Mouse (Mus musculus): ENCODE results near the gene 2610021A01Rik.
"Not testable (repeated sequence)": the region's sequence is repeated elsewhere in the genome, so short reads cannot be mapped to it uniquely, and the experiment has no call there.

2610021A01Rik gene

DNA sequence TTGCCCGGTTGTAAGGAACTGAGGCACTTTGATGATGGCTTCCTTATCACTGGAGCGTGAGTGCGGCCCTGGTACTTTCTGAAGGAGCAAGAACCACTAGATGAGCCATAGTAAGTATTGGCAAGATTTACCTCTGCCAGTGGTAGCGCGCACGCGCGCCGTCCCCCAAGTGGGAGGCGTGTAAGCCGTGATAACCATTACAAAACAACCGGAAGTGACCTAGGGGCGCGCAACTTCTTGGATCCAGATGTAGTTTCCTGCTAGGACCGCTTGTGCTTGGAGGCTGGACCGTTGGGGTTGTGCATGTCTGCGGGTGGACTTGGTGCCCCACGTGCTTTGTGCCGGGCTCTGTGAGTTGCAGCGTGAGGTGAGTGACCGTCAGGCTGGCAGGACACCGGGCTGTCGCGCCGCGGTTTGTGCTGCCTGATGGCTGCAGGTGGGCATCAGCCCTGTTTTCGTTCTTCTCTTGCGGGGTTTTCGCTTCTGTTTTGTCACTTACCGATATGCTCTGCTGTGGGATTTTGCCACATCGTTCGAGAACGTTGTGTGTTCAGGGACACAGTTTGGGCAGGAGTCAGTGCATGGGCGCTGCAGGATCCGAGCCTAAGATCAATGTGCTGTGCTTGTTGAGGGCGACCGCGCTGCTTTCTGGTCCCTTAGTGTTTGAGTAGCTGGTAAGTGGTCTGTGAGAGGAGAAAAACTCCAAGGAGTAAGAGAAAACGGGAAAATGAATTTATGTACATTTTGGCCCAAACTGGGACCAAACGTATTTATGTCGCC lies at the start of gene 2610021A01Rik:
Gene 2610021A01Rik (plus strand): TSS at position 197 of the 780 bp plus-strand sequence.
- peak; percentile 90 to 92 for DNase-seq

DNA sequence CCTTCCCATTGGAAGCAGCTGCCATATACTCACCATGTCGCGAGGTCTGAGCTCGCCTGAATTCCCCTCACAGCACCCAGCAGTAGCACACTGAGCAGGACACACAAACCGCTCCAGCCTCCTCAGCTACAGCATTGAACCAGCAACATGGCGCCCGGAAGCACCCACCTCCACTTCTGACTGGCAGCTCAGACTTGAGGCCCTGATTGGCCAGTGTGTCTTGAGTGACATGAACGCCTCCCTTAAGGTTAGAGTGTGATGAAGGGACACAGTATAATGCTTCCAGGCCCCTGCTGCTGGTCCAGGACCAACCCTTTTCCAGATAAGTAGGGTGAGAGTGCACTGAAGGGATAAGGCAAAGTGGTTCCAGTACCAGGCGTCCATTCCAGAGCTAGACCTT lies 38.3 kb upstream of the 2610021A01Rik start:
- no peak for DNase-seq

DNA sequence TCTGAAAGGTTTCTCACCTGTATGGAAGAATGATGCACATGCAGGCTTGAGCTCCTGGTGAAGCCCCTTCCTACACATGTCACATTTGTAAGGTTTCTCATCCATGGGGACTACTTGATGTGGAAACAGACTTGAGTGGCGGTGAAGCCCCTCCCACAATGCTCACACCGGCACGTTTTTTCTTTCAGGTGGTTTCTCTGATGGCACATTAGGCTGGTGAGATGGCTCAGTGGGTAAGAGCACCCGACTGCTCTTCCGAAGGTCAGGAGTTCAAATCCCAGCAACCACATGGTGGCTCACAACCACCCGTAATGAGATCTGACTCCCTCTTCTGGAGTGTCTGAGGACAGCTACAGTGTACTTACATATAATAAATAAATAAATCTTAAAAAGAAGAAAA lies 25.5 kb upstream of the 2610021A01Rik start, which contains the start of gene Gm6871:
Gene Gm6871 (minus strand): TSS at position 101 of the 400 bp plus-strand sequence.
- DNase-seq = not testable (repeated sequence)

DNA sequence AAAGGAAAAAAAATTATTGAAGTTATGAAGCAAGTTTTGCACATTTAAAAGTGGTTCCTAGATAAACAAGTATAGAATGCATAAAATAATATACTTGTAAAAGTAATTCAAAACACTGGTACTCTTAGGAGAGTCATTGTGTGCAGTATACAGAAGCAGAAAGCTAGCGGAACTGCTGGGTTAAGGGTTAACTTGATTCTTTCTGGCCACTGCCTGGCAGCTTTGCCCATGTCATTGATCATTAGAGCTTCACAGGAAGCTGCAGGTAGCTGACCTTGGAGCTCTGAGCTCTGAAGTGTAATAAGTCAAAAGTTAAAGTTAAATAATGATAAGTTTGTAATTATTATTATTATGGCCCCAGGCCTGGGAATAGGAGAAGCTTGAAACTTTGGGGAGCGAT lies 21.1 kb upstream of the 2610021A01Rik start:
- DNase-seq = no peak

DNA sequence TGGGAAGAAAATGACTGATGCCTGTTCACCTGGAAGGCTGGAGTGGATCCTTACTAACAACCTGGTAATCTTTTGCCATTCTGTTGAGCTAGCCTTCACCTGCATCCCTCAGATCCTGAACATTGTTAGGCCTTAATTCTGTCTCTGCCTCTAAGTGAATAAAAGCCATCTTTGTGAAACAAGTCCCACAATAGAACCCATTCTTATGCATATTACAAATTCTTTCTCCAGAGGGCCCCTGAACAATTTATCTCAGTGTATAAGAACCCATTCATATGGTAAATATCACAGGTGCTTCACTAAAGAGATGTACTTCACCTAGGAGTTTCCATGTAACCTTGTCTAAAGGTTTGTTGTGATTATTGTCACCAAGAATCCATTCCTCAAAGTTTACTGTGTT lies 17.0 kb upstream of the 2610021A01Rik start:
- DNase-seq = no peak

DNA sequence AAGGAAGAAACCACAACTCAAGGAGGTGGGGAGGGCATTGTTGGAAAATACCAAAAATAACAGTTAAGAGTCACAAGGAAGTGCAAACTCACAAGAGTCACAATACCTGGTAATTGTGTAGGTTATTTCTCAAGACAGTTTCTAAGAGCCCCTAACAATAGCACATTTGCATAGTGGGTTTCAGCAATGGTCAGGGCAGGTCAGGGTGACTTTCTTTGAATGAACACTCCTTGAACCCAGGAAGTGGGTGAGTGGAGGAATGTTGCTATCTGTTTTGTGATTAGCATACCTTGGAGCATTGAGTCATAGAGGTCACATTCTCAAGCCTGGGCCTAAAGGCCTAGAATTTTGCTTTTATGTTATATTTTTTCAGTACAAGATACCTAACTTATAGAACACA lies 11.2 kb upstream of the 2610021A01Rik start:
- not testable (repeated sequence) for DNase-seq

DNA sequence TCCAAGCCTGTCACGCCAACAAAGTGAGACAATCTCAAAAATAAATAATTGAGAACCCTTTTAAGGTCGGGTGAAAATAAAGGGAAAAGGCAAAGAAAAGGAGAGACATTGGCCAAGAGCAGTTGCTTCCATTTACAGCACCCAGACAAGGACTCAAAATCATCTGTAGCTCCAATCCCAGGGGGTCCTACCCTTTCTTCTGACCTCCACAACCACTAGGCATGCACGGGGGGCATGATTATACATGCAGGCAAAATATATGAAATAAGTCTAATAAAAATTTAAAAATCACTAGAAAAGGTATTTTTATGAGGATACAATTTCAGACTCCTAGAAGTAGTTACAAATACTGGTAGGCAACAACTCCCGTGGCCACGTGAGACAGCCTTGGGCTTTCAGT lies 415 bp upstream of the 2610021A01Rik start:
- no peak for DNase-seq

DNA sequence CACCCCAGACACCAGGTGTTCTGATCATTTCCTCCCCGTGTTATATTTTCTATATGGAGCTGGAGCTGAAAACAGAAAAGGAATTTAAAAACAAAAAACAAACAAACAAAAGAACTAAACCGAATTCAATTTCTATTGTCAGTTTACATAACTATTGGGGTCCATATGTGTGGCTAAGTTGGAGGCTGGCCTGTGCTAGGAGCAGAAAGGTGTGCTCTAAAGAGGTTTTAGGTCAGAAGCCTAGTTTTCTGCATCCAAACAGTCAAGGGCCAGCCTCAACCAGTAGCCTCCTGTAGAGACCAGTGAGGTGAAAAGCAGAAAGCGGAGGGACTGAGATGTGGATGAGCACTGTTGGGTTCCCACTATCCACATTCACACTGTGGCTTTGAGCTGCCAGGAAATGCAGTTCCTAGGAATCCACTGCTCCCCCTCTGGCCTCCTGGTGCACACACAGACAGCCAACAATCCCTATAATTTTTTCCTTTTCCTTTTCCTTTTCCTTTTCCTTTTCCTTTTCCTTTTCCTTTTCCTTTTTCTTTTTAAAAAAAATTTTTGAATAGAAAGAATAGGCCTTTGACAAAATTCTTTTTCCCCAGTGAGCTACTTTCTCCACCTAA lies 1.0 kb downstream of the 2610021A01Rik start:
- DNase-seq = peak; percentile 9

DNA sequence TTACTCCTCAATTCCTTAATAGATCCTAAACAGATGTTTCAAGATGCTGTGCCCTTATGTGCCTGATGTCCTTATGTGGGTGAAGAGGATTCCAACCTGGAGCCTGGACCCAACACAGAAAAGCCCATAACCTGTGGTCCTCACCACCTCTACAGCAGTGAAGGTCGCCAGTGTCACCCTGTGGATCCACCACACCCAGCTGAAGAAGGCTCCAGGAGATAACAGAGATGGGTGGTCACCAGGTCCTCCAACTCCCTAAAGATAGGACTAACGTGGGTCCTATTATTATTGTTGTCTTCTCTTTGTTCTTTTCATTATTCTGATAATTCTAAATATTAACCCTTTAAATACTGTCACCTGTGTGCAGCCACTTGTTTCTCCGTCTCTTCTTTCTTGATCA lies 12.6 kb downstream of the 2610021A01Rik start:
- no peak for DNase-seq

DNA sequence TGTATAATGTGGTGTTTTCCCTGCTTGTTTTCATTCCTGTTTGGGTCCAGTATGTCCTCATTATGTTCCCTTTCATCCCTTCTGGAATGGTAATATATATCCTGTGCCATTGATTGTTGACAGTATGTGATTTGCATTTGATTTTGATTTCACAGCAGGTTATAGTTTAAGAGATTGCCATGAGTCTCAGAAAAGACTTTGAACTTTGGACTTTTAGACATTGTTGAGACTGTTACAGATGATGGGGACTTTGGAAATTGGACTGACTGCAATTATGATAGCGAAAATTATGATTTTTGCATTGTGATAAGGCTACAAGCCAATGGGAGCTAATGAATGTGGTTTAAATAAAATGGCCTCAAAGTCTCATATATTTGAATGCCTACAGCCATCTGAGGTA lies 17.2 kb downstream of the 2610021A01Rik start:
- not testable (repeated sequence) for DNase-seq

DNA sequence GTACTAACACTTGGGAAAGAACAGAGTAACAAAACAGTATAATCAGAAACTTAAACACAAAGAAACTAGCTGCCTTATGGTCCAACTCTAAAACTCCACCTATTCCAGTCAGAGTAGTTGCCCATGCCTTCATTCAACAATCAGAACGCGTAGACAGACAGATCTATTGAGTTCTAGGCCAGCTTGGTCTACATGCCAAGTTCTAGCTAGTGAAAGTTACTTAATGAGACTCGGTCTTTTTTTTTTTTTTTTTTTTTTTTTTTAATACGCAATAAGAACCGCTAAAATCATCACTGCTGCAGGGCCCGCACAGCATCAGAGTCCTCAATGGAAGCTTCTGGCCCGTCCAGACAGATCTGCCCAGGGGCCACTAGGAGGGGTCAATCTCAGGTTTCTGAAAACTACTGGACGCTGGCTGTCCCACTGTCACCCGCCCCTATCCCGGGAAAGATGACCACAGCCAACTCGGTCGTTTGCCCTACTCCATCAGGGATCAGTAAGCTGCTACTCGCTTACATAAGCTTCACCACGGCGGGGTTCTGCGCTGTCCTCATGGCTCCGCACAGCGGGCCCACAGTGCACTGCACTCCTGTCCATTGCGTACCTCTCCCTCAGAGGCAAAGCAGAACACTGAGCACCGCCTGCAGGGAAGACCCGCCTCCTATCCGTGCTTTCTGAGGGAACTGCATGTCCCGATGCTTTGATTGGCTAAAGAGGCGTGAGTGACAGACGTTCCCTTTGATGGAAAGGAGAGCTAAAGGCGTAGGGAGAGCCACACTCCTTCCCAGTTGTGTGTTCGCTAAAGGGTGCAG lies 33.6 kb downstream of the 2610021A01Rik start, which contains the start of gene Zfp788:
Gene Zfp788 (plus strand): TSS at position 795 of the 812 bp plus-strand sequence.
- DNase-seq = peak; percentile 94 to 97

DNA sequence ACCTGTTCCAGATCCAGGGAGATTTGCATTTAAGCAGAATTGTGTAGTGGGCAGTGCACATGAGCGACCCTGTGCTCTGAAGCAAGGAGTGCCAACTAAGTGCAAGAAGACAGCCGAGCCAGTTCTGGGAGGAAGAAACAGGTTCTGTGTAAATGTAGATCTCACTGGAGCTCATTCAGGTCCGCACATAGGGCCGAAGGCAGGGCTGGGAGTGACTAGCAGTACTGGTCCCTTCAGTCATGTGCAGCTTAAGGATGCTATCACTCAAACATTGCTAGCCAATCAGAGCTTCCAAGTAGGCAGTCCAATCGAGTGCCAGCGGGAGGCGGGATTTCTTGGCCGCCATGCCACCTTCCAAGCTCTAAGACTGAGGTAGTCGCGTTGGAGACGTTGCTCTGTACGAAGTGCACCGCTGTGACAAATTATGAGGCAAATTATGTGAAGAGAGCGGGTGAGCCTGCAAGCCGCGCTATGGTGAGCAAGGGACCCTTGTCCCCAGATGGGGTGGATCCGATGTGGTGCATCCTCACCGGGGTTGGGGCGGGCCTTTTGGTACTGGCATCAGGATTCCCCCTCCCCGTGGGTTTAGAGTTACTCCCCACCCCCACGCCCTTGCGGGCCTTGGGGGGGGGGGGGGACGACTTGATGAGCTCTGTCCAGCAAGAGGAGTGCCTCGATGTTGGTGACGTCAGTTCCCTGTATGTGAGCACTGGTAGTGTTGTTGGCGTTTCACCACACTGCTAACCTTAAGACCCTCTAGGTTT lies 34.4 kb downstream of the 2610021A01Rik start:
- peak; percentile 98 for DNase-seq

DNA sequence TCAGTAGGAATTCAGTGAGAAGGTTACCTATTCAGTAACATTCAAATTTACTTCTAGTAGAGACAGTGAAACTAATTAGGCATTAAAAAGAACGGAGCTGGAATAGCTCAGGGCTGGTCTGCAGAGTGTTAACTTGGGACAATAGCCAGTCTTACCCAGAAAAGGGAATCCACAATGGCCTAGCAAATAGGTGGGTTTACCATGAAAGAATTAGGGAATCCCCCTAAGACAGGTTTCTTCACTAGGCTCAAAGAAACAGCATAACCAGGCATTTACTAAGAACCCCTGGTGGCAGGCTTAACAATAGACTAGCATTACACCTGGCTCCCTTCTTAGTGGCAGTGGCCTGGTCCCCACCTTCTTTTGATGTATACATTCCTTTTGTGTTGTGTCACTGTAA lies 75.3 kb downstream of the 2610021A01Rik start:
- not testable (repeated sequence) for DNase-seq

Data from cerebellum, postnatal 10 days (tissue).